Mouse (Mus musculus): ENCODE measurements at regions not wholly inside any gene's neighbourhood (a gene's known extent, or its start where the extent isn't known, plus 50 kb on each side); places are given as distances from the start of the nearest gene placed in this dataset.
A peak's percentile ranks its signal among the peaks of the same experiment; 100 is the strongest.

- DNase-seq (ENCODE audit: low read depth, low spot score), result no peak
Measured at GRCm38 (mm10) chr5:35221451-35222305, 56.4 kb upstream of the Adra2c start.

GRCm38 (mm10) chr5:35216271-35216670, 61.8 kb upstream of the Adra2c start:
- no peak for DNase-seq (ENCODE audit: low read depth, low spot score)

GRCm38 (mm10) chr5:35215480-35216195, 62.5 kb upstream of the Adra2c start:
- DNase-seq (ENCODE audit: low read depth, low spot score), result no peak

- DNase-seq (ENCODE audit: low read depth, low spot score), result no peak
Measured at GRCm38 (mm10) chr5:35215007-35215406, 63.1 kb upstream of the Adra2c start.

GRCm38 (mm10) chr5:35209348-35209747, 68.8 kb upstream of the Adra2c start:
- no peak for DNase-seq (ENCODE audit: low read depth, low spot score)

- DNase-seq (ENCODE audit: low read depth, low spot score), result no peak
Measured at GRCm38 (mm10) chr5:35204049-35204448, 74.1 kb upstream of the Adra2c start.

GRCm38 (mm10) chr5:35198468-35198867, 79.7 kb upstream of the Adra2c start:
- no peak for DNase-seq (ENCODE audit: low read depth, low spot score)

- no peak for DNase-seq (ENCODE audit: low read depth, low spot score)
Measured at GRCm38 (mm10) chr5:35189113-35189797, 83.7 kb upstream of the Lrpap1 start.

- no peak for DNase-seq (ENCODE audit: low read depth, low spot score)
Measured at GRCm38 (mm10) chr5:35185826-35186225, 80.3 kb upstream of the Lrpap1 start.

- no peak for DNase-seq (ENCODE audit: low read depth, low spot score)
Measured at GRCm38 (mm10) chr5:35185289-35185688, 79.7 kb upstream of the Lrpap1 start.

GRCm38 (mm10) chr5:35183418-35183817, 77.9 kb upstream of the Lrpap1 start:
- no peak for DNase-seq (ENCODE audit: low read depth, low spot score)

GRCm38 (mm10) chr5:35177332-35177731, 71.8 kb upstream of the Lrpap1 start:
- peak; percentile 19 for DNase-seq (ENCODE audit: low read depth, low spot score)

GRCm38 (mm10) chr5:35176112-35176848, 70.7 kb upstream of the Lrpap1 start:
- peak; percentile 51 for DNase-seq (ENCODE audit: low read depth, low spot score)

- DNase-seq (ENCODE audit: low read depth, low spot score), result no peak
Measured at GRCm38 (mm10) chr5:35174318-35174717, 68.8 kb upstream of the Lrpap1 start.

GRCm38 (mm10) chr5:35171336-35171735, 65.8 kb upstream of the Lrpap1 start:
- DNase-seq (ENCODE audit: low read depth, low spot score), result no peak

- no peak for DNase-seq (ENCODE audit: low read depth, low spot score)
Measured at GRCm38 (mm10) chr5:35170369-35171130, 65.0 kb upstream of the Lrpap1 start.

- no peak for DNase-seq (ENCODE audit: low read depth, low spot score)
Measured at GRCm38 (mm10) chr5:35169614-35170293, 64.2 kb upstream of the Lrpap1 start.

GRCm38 (mm10) chr5:35168853-35169252, 63.3 kb upstream of the Lrpap1 start:
- DNase-seq (ENCODE audit: low read depth, low spot score), result no peak

GRCm38 (mm10) chr5:35168369-35168768, 62.8 kb upstream of the Lrpap1 start:
- DNase-seq (ENCODE audit: low read depth, low spot score), result no peak

- no peak for DNase-seq (ENCODE audit: low read depth, low spot score)
Measured at GRCm38 (mm10) chr5:35165993-35166392, 60.4 kb upstream of the Lrpap1 start.

Data from ES-CJ7 (cell line).